Mouse (Mus musculus) lung, embryonic 14.5 days (tissue): ENCODE data around the gene Mpp4. TPM values are rescaled to one million over a fixed set of nuclear protein-coding genes. Genes with fewer than 3 reads are reported as not detected.

ENCODE experiments used
- ATAC-seq: fragments of 200-750 bp; cut with Nextera tagmentation; 2 replicates; pipeline ENCODE4 v1.8.0; 2017; ENCODE audit warnings: mild to moderate bottlenecking, moderate TSS enrichment, moderate library complexity; ENCODE audit not compliant: insufficient read depth
- DNase-seq: peaks from one replicate; pipeline ENCODE4 v3.0.0-alpha.2; 2015
- H3K27ac ChIP-seq: fragments of 300-500 bp; sonication (generic); 2 replicates; pipeline ENCODE4 v1.5.1; 2014; ENCODE audit warnings: low read depth, mild to moderate bottlenecking, moderate library complexity
- H3K27me3 ChIP-seq: fragments of 300-500 bp; sonication (generic); 2 replicates; pipeline ENCODE4 v1.6.1; 2014; ENCODE audit warnings: low read length, control low read depth; ENCODE audit not compliant: insufficient read depth
- H3K36me3 ChIP-seq: fragments of 300-500 bp; sonication (generic); 2 replicates; pipeline ENCODE4 v1.6.1; 2014; ENCODE audit warnings: control low read depth; ENCODE audit not compliant: insufficient read depth
- H3K4me1 ChIP-seq: fragments of 300-500 bp; sonication (generic); 2 replicates; pipeline ENCODE4 v1.6.1; 2014; ENCODE audit warnings: antibody characterized with exemption, control low read depth; ENCODE audit not compliant: insufficient read depth
- H3K4me2 ChIP-seq: fragments of 300-500 bp; sonication (generic); 2 replicates; pipeline ENCODE4 v1.6.1; 2014; ENCODE audit warnings: mild to moderate bottlenecking
- H3K4me3 ChIP-seq: fragments of 300-500 bp; sonication (generic); 2 replicates; pipeline ENCODE4 v1.5.1; 2014; ENCODE audit warnings: low read depth, low read length
- H3K9ac ChIP-seq: fragments of 300-500 bp; sonication (generic); 2 replicates; pipeline ENCODE4 v1.6.1; 2014
- H3K9me3 ChIP-seq: fragments of 300-500 bp; sonication (generic); 2 replicates; pipeline ENCODE4 v1.6.1; 2016; ENCODE audit warnings: low read depth, low read length, control low read depth
- CTCF ChIP-seq: IDR thresholded peaks from 2 replicates; pipeline ENCODE4 v1.5.1; 2016; ENCODE audit warnings: antibody characterized with exemption, low read depth
- WGBS: fragments of 180-500 bp; shearing (Covaris S2); extraction: QIAGEN DNeasy Blood & Tissue Kit; methylation state at CpG from one replicate; pipeline ENCODE4 v1.1.7; 2014; 5-methylcytosine and 5-hydroxymethylcytosine counted together
- polyA plus RNA-seq: library from polyadenylated mRNA; unstranded; fragments of >200 nt; fragmentation: Nextera tagmentation; extraction: Ambion mirVana; gene quantifications from 2 replicates; pipeline ENCODE4 v1.2.1, GENCODE M21; 2014

Gene Mpp4
- polyA plus RNA-seq, 1 experiment from 2014 or later, result 0.11 TPM

- 0 out of 2 replicates have a peak, but pooled peaks cover 5% of the 10 kb centered on the region for H3K36me3 ChIP-seq
- no peak for TF ChIP-seq CTCF
- no peaks in the 10 kb centered on the region for H3K4me1 ChIP-seq
- H3K9me3 ChIP-seq, result no peaks in the 10 kb centered on the region
- no peak overlapping the region for H3K27ac ChIP-seq
- WGBS, result 70% methylated on average over 3 of the region's 3 CpGs
- no peak overlapping the region for H3K9ac ChIP-seq
- ATAC-seq (no peak), DNase-seq (no peak)
- H3K27me3 ChIP-seq, result no peaks in the 10 kb centered on the region
- H3K4me3 ChIP-seq, result no peak overlapping the region
- H3K4me2 ChIP-seq, result no peak overlapping the region
Measured at GRCm38 (mm10) chr1:59159136-59159535, 4.1 kb downstream of the Mpp4 start.

DNA sequence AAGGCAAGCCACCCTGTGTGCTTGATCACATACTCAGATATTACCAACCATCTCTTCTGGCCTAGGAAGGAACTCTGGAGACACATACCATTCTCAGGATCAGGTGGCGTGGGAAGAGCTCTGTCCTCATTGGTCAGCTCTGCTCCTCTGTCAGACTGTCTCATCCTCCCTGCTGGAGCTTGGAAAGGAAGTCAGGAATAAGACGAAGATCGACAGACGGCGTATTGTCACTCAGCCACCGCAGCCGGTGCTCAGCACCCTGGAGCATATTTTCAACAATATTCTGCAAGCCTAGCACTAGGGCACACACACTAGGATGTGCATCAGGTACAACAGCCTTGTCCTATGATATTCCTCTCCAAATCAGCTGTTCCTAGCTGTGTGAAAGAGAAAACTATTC is 4.7 kb downstream of the Mpp4 start:
- Histone ChIP-seq H3K9me3 (no peaks in the 10 kb centered on the region), H3K27me3 (no peaks in the 10 kb centered on the region), H3K27ac (no peak overlapping the region), H3K9ac (no peak overlapping the region), H3K4me3 (no peak overlapping the region), H3K4me2 (no peak overlapping the region), H3K4me1 (no peaks in the 10 kb centered on the region), H3K36me3 (0 out of 2 replicates have a peak, but pooled peaks cover 5% of the 10 kb centered on the region)
- ATAC-seq (no peak), DNase-seq (no peak)
- WGBS, result 78% methylated on average over 7 of the region's 7 CpGs
- no peak for TF ChIP-seq CTCF

DNA sequence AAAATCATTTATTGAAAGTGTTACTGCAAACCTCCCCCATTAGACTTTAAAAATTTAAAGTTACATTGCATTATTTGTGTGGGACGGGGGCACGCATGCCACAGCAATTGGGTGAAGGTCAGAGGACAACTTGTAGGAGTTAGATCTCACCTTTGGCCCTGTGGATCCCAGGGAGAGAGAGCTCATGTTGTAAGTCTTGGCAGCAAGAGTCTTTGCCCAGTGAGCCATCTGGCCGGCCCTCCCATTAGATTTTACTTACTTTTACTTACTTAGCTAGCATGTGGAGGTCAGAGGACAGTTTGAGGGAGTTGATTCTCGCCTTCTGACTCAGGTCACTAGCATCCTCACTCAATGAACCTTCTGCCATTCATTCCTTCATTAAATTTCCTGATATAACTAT is 5.3 kb downstream of the Mpp4 start:
- Histone ChIP-seq H3K4me2 (no peak overlapping the region), H3K9me3 (no peaks in the 10 kb centered on the region), H3K27ac (no peak overlapping the region), H3K9ac (no peak overlapping the region), H3K4me3 (no peak overlapping the region), H3K27me3 (no peaks in the 10 kb centered on the region), H3K36me3 (0 out of 2 replicates have a peak, but pooled peaks cover 2% of the 10 kb centered on the region), H3K4me1 (no peaks in the 10 kb centered on the region)
- WGBS, result 70% methylated on average over 4 of the region's 4 CpGs
- no peak for ATAC-seq
- DNase-seq, result no peak
- TF ChIP-seq CTCF, result no peak

- H3K4me3 ChIP-seq, result no peak overlapping the region
- no peak overlapping the region for H3K9ac ChIP-seq
- no peak overlapping the region for H3K4me2 ChIP-seq
- DNase-seq (no peak), ATAC-seq (no peak)
- TF ChIP-seq CTCF, result no peak
- 72% methylated on average over 4 of the region's 4 CpGs for WGBS
- no peaks in the 10 kb centered on the region for H3K4me1 ChIP-seq
- no peaks in the 10 kb centered on the region for H3K36me3 ChIP-seq
- H3K9me3 ChIP-seq, result no peaks in the 10 kb centered on the region
- H3K27me3 ChIP-seq, result no peaks in the 10 kb centered on the region
- no peak overlapping the region for H3K27ac ChIP-seq
Measured at GRCm38 (mm10) chr1:59152346-59152745, 10.8 kb downstream of the Mpp4 start.

- no peaks in the 10 kb centered on the region for H3K36me3 ChIP-seq
- DNase-seq (no peak), ATAC-seq (no peak)
- no peak overlapping the region for H3K4me2 ChIP-seq
- no peak overlapping the region for H3K9ac ChIP-seq
- H3K27me3 ChIP-seq, result no peaks in the 10 kb centered on the region
- no peak overlapping the region for H3K4me3 ChIP-seq
- H3K9me3 ChIP-seq, result no peaks in the 10 kb centered on the region
- peak; percentile 10; the same call in 1 of the 2 replicates for TF ChIP-seq CTCF
- no peaks in the 10 kb centered on the region for H3K4me1 ChIP-seq
- 67% methylated on average over 5 of the region's 5 CpGs for WGBS
- H3K27ac ChIP-seq, result no peak overlapping the region
Measured at GRCm38 (mm10) chr1:59150542-59150941, 12.6 kb downstream of the Mpp4 start.

DNA sequence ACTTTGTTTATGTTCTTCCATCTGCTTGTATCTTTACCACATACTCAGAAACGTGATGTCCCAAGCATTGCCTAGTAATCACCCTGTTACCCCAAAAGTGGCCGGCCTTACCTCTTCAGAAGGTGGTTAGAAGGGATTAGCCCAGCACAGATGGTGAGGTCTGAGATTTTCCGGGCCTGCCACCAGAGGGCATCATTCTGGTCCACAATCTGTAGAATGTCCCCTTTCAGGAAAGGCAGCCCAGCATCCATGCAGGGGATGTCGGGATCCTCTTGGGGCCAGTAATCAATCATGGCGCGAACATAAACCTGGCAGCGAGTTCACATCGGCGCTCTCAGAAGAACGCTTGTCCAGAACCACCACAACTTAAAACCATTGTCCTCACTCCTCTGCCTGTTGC is 18.6 kb downstream of the Mpp4 start:
- Histone ChIP-seq H3K36me3 (no peaks in the 10 kb centered on the region), H3K4me2 (no peak overlapping the region), H3K27ac (no peak overlapping the region), H3K4me1 (no peaks in the 10 kb centered on the region), H3K27me3 (no peaks in the 10 kb centered on the region), H3K9ac (no peak overlapping the region), H3K9me3 (no peaks in the 10 kb centered on the region), H3K4me3 (no peak overlapping the region)
- no peak for DNase-seq
- TF ChIP-seq CTCF, result peak; percentile 49
- WGBS, result 71% methylated on average over 10 of the region's 10 CpGs
- ATAC-seq, result no peak

DNA sequence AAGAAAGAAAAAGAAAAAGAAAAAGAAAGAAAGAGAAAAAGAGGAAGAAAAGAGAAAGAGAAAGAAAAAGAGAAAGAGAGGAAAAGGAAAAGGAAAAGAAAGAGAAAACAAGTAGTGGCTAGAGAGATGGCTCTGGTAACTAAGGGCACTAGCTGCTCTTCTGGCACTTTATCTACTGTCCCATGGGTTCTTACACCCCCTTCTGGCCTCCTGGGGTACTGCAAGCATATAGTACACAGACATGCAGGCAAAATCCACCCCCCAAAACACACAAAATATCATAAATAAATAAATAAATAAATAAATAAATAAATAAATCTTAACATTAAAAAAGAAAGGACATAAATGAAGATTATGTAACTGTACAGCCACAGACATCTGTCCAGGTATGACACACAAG is 20.4 kb downstream of the Mpp4 start:
- Histone ChIP-seq H3K4me2 (no peak overlapping the region), H3K9ac (no peak overlapping the region), H3K27ac (no peak overlapping the region), H3K27me3 (no peaks in the 10 kb centered on the region), H3K4me1 (no peaks in the 10 kb centered on the region), H3K9me3 (no peaks in the 10 kb centered on the region), H3K36me3 (no peaks in the 10 kb centered on the region), H3K4me3 (no peak overlapping the region)
- peak; percentile 81 for TF ChIP-seq CTCF
- ATAC-seq, result no peak
- peak; percentile 85 for DNase-seq

DNA sequence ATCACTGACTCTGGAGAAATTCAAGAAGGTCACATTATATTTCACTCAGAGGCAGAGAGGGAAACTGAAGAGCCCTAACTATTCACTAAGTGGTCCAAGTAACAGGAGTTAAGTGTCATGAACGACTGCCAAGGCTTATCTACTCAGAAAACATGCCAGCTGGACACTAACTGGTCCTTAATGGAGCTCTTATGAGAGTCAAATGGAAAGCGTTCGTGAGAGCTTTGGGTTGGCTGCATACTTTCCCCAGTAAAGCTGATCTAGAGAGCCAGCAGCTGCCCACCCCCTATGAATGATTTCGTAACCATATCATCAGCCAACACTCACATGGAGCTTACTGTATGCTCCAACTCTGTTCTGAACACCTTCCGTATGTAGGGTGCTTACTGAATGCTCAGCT is 28.8 kb downstream of the Mpp4 start:
- Histone ChIP-seq H3K9ac (no peak overlapping the region), H3K9me3 (no peaks in the 10 kb centered on the region), H3K27ac (no peak overlapping the region), H3K4me2 (no peak overlapping the region), H3K4me1 (no peaks in the 10 kb centered on the region), H3K36me3 (no peaks in the 10 kb centered on the region), H3K27me3 (no peaks in the 10 kb centered on the region), H3K4me3 (no peak overlapping the region)
- peak; percentile 88 for ATAC-seq
- 23% methylated on average over 5 of the region's 5 CpGs for WGBS
- peak; percentile 87 for DNase-seq
- TF ChIP-seq CTCF, result no peak
